Mouse (Mus musculus) myocyte (in vitro differentiated cells): ENCODE data around the gene Slc7a14.

Source experiments
- E2F4 ChIP-seq: IDR thresholded peaks from one replicate; pipeline ENCODE4 v1.6.1; 2011; ENCODE audit warnings: mild to moderate bottlenecking, control low read depth, moderate library complexity; ENCODE audit not compliant: insufficient read depth
- MAX ChIP-seq: IDR thresholded peaks from one replicate; pipeline ENCODE4 v1.6.1; 2011; ENCODE audit warnings: low read depth, mild to moderate bottlenecking, control low read depth
- POLR2A ChIP-seq: IDR thresholded peaks from one replicate; pipeline ENCODE4 v1.6.1; 2011; ENCODE audit warnings: low read depth, mild to moderate bottlenecking, control low read depth, moderate library complexity; ENCODE audit not compliant: insufficient read length
- POLR2AphosphoS2 ChIP-seq: IDR thresholded peaks from one replicate; pipeline ENCODE4 v1.6.1; 2011; ENCODE audit warnings: low read depth, control low read depth; ENCODE audit not compliant: insufficient read length
- TCF12 ChIP-seq: IDR thresholded peaks from one replicate; pipeline ENCODE4 v1.6.1; 2011; ENCODE audit warnings: mild to moderate bottlenecking, control low read depth; ENCODE audit not compliant: poor library complexity, insufficient read depth, severe bottlenecking
- USF1 ChIP-seq: IDR thresholded peaks from one replicate; pipeline ENCODE4 v1.6.1; 2011; ENCODE audit warnings: low read depth, mild to moderate bottlenecking, control low read depth, moderate library complexity

GRCm38 (mm10) chr3:31308906-31309305 is 1.3 kb downstream of the Slc7a14 start:
- TF ChIP-seq POLR2A (no peak), E2F4 (no peak), TCF12 (no peak), USF1 (no peak), MAX (no peak), POLR2AphosphoS2 (no peak)
